Mouse (Mus musculus) duodenum, adult 2 months (tissue): ENCODE results near the gene B4galnt1. TPM values are rescaled to one million over a fixed set of nuclear protein-coding genes. Genes with fewer than 3 reads are reported as not detected.

Experiments used
- polyA plus RNA-seq: library from polyadenylated mRNA; depleted of rRNA; stranded (reverse); fragments of >200 nt; gene quantifications from 2 replicates; pipeline ENCODE4 v1.2.3, GENCODE M21; 2012; ENCODE audit warnings: low replicate concordance; rRNA removed

B4galnt1 gene
- polyA plus RNA-seq = 360 and 560 TPM in 2 replicates

GRCm38 (mm10) chr10:127164631-127165353 lies at the start of gene B4galnt1:
Gene B4galnt1, plus strand, starts transcription at chr10:127165225.

GRCm38 (mm10) chr10:127121066-127121477 lies 44.0 kb upstream of the B4galnt1 start, which contains the start of gene Os9:
Gene Os9, minus strand, starts transcription at chr10:127121131.

GRCm38 (mm10) chr10:127179871-127180694 lies 15.1 kb downstream of the B4galnt1 start, which contains the start of gene Slc26a10:
Gene Slc26a10, minus strand, starts transcription at chr10:127180645.

GRCm38 (mm10) chr10:127189651-127190381 lies 24.8 kb downstream of the B4galnt1 start, which contains the start of gene Arhgef25:
Gene Arhgef25, minus strand, starts transcription at chr10:127190083.

GRCm38 (mm10) chr10:127195328-127196129 lies 30.5 kb downstream of the B4galnt1 start, which contains the start of gene Dtx3:
Gene Dtx3, minus strand, starts transcription at chr10:127195728.

GRCm38 (mm10) chr10:127211414-127211854 lies 46.4 kb downstream of the B4galnt1 start, which contains the start of gene Pip4k2c:
Gene Pip4k2c, minus strand, starts transcription at chr10:127211585.

Other genes with a start within 250 kb of the B4galnt1 start
- gene Ctdsp2, start 186.5 kb upstream of the B4galnt1 start, polyA plus RNA-seq = 59.2 and 74.5 TPM in 2 replicates
- gene Avil, start 164.5 kb upstream of the B4galnt1 start, polyA plus RNA-seq = 0.83 and 9.1 TPM in 2 replicates
- 31.8 and 44.1 TPM in 2 replicates for gene Tsfm, start 134.4 kb upstream of the B4galnt1 start, polyA plus RNA-seq
- gene Mettl1, start 123.8 kb upstream of the B4galnt1 start, polyA plus RNA-seq = 7.0 and 13.9 TPM in 2 replicates
- 0.58 and 1.6 TPM in 2 replicates for gene Eef1akmt3, start 123.7 kb upstream of the B4galnt1 start, polyA plus RNA-seq
- 0.13 and 0.65 TPM in 2 replicates for gene Cyp27b1, start 117.0 kb upstream of the B4galnt1 start, polyA plus RNA-seq
- gene March9, start 105.0 kb upstream of the B4galnt1 start, polyA plus RNA-seq = 4.3 and 5.4 TPM in 2 replicates
- 76.0 and 80.3 TPM in 2 replicates for gene Cdk4, start 101.7 kb upstream of the B4galnt1 start, polyA plus RNA-seq
- 35.7 and 49.3 TPM in 2 replicates for gene Tspan31, start 95.0 kb upstream of the B4galnt1 start, polyA plus RNA-seq
- 3.5 and 11.0 TPM in 2 replicates for gene Agap2, start 89.9 kb upstream of the B4galnt1 start, polyA plus RNA-seq
- gene Os9, start 44.1 kb upstream of the B4galnt1 start, polyA plus RNA-seq = 93.3 and 122 TPM in 2 replicates
- 0.82 and 1.6 TPM in 2 replicates for gene Slc26a10, start 15.4 kb downstream of the B4galnt1 start, polyA plus RNA-seq
- 14.2 and 14.6 TPM in 2 replicates for gene Arhgef25, start 24.9 kb downstream of the B4galnt1 start, polyA plus RNA-seq
- 35.7 and 63.9 TPM in 2 replicates for gene Dtx3, start 30.5 kb downstream of the B4galnt1 start, polyA plus RNA-seq
- 17.3 and 27.4 TPM in 2 replicates for gene Pip4k2c, start 46.4 kb downstream of the B4galnt1 start, polyA plus RNA-seq
- 1.7 and 6.0 TPM in 2 replicates for gene Kif5a, start 98.1 kb downstream of the B4galnt1 start, polyA plus RNA-seq
- 160 and 195 TPM in 2 replicates for gene Dctn2, start 101.1 kb downstream of the B4galnt1 start, polyA plus RNA-seq
- 74.0 and 74.1 TPM in 2 replicates for gene Mbd6, start 123.8 kb downstream of the B4galnt1 start, polyA plus RNA-seq
- 20.5 and 36.1 TPM in 2 replicates for gene Mars, start 146.6 kb downstream of the B4galnt1 start, polyA plus RNA-seq
- 5.5 and 13.7 TPM in 2 replicates for gene Arhgap9, start 156.7 kb downstream of the B4galnt1 start, polyA plus RNA-seq
- 8.0 and 8.8 TPM in 2 replicates for gene Gli1, start 176.7 kb downstream of the B4galnt1 start, polyA plus RNA-seq
- not detected in 2 replicates for gene Inhbe, start 189.2 kb downstream of the B4galnt1 start, polyA plus RNA-seq
- gene Inhbc, start 205.2 kb downstream of the B4galnt1 start, polyA plus RNA-seq = 0.07 and 0.16 TPM in 2 replicates
- gene R3hdm2, start 215.1 kb downstream of the B4galnt1 start, polyA plus RNA-seq = 96.4 and 136 TPM in 2 replicates